Mouse (Mus musculus) thymus, adult 18-20 months (tissue): ENCODE results near the gene Fbxl22.

ENCODE experiments used
- DNase-seq, 2 experiments: peaks; one replicate each; pipeline ENCODE4 v3.0.0; 2022; ENCODE audit warnings: mixed read lengths in 2 of 2

Gene Fbxl22

GRCm38 (mm10) chr9:66506424-66506823 is 8.0 kb downstream of the Fbxl22 start:
- DNase-seq, result no peak

GRCm38 (mm10) chr9:66506011-66506410 is 8.4 kb downstream of the Fbxl22 start:
- no peak for DNase-seq

GRCm38 (mm10) chr9:66505141-66505917 is 9.1 kb downstream of the Fbxl22 start:
- peak; percentile 54 to 78 for DNase-seq

GRCm38 (mm10) chr9:66504518-66504917 is 9.9 kb downstream of the Fbxl22 start:
- DNase-seq, result no peak

GRCm38 (mm10) chr9:66503879-66504411 is 10.4 kb downstream of the Fbxl22 start:
- DNase-seq, result no peak

GRCm38 (mm10) chr9:66501248-66501647 is 13.1 kb downstream of the Fbxl22 start:
- DNase-seq, result no peak

GRCm38 (mm10) chr9:66493992-66494391 is 20.4 kb downstream of the Fbxl22 start:
- no peak for DNase-seq

- no peak for DNase-seq
Observed at GRCm38 (mm10) chr9:66492361-66492760, 22.0 kb downstream of the Fbxl22 start.

GRCm38 (mm10) chr9:66488786-66489185 is 25.6 kb downstream of the Fbxl22 start:
- no peak for DNase-seq

GRCm38 (mm10) chr9:66483429-66483828 is 31.0 kb downstream of the Fbxl22 start:
- no peak for DNase-seq

- no peak for DNase-seq
Observed at GRCm38 (mm10) chr9:66477785-66478184, 36.6 kb downstream of the Fbxl22 start.

GRCm38 (mm10) chr9:66465087-66465486 is 49.3 kb downstream of the Fbxl22 start:
- DNase-seq, result no peak
